Mouse (Mus musculus) olfactory bulb, adult 2 months (tissue): ENCODE data around the gene Dennd5a.

Experiments
- CTCF ChIP-seq: fragments of 200-500 bp; IDR thresholded peaks from 2 replicates; pipeline ENCODE4 v1.5.1; 2012; ENCODE audit warnings: low read depth, mild to moderate bottlenecking, low read length, moderate library complexity; ENCODE audit not compliant: insufficient read depth
- POLR2A ChIP-seq: fragments of 200-500 bp; IDR thresholded peaks from 2 replicates; pipeline ENCODE4 v1.6.1; 2012; ENCODE audit warnings: mild to moderate bottlenecking, low read depth, low read length, moderate library complexity; ENCODE audit not compliant: insufficient read depth

DNA sequence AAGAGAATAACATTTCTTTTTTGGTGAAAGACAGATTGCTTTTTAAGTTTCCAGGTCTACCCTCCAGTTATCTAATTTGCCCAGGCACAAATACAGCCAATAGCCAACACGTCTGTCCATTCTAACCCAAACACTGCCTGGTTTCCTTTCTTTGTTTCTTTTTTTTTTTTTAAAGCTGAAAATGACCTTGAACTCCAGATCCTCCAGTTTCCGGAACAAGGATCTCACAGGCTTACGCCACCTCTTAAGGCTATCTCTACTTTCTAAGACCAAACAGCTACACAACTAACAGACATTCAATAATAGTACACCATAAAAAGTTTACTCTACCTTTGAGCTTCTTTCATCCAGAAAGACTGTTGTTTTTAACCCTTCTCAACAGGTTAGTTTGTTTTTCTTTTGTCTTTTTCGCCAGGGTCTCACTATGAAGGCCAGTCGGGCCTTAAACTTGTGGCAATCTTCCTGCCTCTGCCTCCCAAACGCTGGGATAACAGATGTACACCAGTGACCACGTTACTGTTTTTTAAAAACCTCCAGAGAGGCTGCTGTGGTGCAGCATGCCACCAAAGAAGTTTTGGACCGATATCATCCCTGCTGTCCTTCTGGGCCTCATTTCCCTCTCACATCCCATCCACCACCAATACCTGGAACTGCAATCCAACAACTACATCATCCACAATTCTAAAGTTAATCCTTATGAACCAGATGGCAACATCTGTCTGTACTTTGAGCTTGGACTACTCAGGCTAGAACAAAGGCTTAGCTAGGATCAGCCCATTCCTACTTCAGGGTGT is 2.1 kb downstream of the Dennd5a start:
- TF ChIP-seq POLR2A = no peak
- TF ChIP-seq CTCF = no peak
